Mouse (Mus musculus): ENCODE measurements around the gene Kidins220. TPM values are rescaled to one million over a fixed set of nuclear protein-coding genes. Genes with fewer than 3 reads are reported as not detected.

The Kidins220 gene
- total RNA-seq, 1 experiment from 2014 or later, result 89.8 TPM

DNA sequence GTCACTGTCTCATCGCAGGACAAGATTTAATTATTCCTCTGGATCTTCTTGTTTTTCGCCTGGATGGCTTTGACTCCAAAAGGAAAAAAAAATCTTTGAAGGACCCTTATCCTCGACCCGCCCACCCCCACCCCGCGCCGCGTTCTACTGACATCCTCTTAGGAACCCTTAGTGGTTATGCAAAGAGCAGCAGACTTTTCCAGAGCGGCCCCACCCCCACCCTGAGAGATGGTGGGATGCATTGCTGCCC is 124.5 kb downstream of the Kidins220 start:
- no peak for ATAC-seq (ENCODE audit: extremely low read depth, insufficient number of reproducible peaks, low FRiP score, poor library complexity, severe bottlenecking)

- ATAC-seq (ENCODE audit: extremely low read depth, insufficient number of reproducible peaks, low FRiP score, poor library complexity, severe bottlenecking), result no peak
Measured at GRCm38 (mm10) chr12:25099563-25100408, 125.1 kb downstream of the Kidins220 start.

DNA sequence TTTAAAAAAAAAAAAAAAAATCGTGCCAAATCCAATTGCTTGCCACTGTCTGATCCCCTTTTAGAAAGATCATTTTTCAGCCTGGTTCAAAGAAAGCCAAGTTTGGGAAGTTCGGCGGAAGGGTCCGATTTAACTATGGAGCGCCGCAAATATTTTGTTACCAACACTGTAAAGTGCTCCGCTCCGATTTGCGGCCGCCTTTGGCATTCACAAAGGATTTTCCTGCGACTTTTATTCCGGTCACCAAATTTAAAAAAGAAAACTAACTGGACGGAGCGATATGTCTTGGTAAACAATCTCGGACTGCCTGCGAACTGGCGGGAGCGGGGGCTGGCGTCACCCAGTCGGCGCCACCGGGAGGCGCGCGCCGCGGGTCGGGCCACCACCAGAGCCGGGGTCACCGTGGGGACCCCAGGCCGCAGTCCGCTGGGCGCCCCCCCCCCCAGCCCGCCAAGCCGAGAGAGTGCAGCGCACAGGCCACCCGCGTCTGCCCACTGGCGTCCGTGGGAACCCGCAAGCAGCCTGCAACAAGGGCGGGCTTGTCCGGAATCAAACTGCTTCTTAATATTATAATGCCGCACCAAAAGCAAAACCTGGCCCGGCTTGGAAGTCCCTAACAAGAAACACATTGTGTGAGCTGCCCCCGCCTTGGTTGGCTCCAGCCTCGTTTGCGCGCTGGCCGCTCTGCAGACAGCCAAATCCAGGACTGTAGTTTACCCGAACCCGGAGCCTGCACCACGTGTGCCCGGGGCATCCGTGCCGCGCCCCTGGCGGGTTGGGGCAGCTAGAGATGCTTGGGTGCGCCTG is 125.9 kb downstream of the Kidins220 start:
- ATAC-seq (ENCODE audit: extremely low read depth, insufficient number of reproducible peaks, low FRiP score, poor library complexity, severe bottlenecking), result no peak

DNA sequence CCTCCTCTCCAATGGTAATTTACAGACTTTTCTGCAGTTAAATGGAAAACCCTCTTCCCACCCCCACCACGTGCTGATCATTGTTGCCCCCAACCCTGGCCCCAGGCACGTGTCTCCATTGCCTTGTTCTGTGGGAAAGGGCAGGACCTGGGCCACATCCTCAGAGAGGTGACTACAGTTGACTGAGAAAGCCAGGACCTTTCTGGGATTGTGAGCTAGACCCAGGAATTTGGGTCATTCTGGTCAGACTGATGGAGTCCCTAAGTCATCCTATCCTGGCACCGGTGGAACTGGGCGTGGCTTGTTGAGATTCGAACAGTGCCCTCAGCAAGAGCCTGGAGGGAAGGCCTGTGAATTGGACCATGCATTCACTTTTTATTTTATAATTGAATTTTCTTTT is 126.7 kb downstream of the Kidins220 start:
- no peak for ATAC-seq (ENCODE audit: extremely low read depth, insufficient number of reproducible peaks, low FRiP score, poor library complexity, severe bottlenecking)

- no peak for ATAC-seq (ENCODE audit: extremely low read depth, insufficient number of reproducible peaks, low FRiP score, poor library complexity, severe bottlenecking)
Measured at GRCm38 (mm10) chr12:25103911-25104310, 129.2 kb downstream of the Kidins220 start.

DNA sequence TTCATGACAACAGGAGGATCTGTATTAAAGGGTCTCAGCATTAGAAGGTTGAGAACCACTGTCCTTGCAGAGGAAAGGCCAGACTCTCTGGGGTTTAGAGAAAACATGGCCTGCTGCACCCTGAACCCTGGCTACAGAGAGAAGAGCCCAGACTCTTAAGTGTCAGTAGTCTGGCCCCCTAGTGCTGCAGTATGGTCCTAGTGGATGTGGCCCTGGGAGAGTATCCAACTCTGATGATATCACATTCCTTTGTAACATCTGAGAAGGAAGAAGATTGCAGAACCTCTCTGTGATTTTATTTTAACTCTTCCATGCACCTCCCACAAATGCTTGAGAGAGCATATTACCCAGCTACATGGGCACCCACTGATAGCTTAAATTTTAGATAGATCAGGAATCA is 129.8 kb downstream of the Kidins220 start:
- no peak for ATAC-seq (ENCODE audit: extremely low read depth, insufficient number of reproducible peaks, low FRiP score, poor library complexity, severe bottlenecking)

DNA sequence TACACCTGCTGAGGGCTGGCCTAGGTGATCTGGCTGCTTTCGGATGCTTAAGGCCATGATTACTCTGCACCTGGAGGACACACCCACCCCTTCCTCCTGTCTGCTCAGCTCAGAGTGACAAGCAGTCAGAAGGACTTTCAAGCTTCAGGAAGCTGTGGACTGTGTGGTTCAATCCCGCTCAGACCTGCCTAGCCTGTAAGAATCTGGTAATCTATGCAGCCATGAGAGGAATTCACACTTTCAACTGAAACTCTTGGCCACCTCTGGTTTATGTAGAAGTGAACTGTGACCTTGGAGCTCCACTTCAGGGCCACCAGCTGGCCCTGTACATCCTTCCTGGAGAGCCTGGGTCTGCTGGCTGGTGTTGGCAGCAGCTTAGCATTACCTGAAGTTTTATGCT is 134.1 kb downstream of the Kidins220 start:
- no peak for ATAC-seq (ENCODE audit: extremely low read depth, insufficient number of reproducible peaks, low FRiP score, poor library complexity, severe bottlenecking)

- ATAC-seq (ENCODE audit: extremely low read depth, insufficient number of reproducible peaks, low FRiP score, poor library complexity, severe bottlenecking), result no peak
Measured at GRCm38 (mm10) chr12:25109971-25110681, 135.4 kb downstream of the Kidins220 start.

DNA sequence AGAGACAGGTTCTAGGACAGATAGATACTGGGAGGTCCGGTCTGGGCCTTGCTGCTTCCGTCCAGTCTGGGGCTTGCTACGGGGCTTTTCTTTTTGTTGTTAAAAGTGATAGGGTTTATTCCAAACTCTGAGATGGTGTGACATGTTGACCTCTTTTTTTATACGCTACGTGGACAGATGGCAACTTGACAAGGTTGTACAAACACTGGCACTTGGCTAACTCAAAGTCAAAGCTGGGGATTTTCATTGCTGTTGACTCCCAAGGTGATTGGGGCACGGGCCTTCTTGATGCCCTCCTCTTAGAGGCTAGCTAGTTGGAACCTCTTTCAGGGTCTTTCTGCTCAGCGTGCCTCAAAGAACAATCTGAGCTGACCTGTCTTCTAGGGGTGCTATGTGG is 136.0 kb downstream of the Kidins220 start:
- no peak for ATAC-seq (ENCODE audit: extremely low read depth, insufficient number of reproducible peaks, low FRiP score, poor library complexity, severe bottlenecking)

Other genes with a start within 250 kb of the Kidins220 start
- gene Mboat2, start 144.0 kb upstream of the Kidins220 start, total RNA-seq (2017), result 0.23 and 5.9 TPM in 2 replicates
- gene Id2, start 122.2 kb downstream of the Kidins220 start, total RNA-seq (2017), result 18.7 and 33.8 TPM in 2 replicates

All from neutrophil, adult 5-6 weeks (primary cell).